Mouse (Mus musculus) c-Kit-positive CD71-positive TER-119-negative erythroid progenitor cells, embryonic 14.5 days (primary cell): ENCODE results near the gene Yaf2.
A peak's percentile ranks its signal among the peaks of the same experiment; 100 is the strongest.

ENCODE experiments used
- DNase-seq: peaks from one replicate; pipeline ENCODE4 v3.0.0-alpha.2; 2013; ENCODE audit warnings: low read depth

Yaf2 gene

GRCm38 (mm10) chr15:93285244-93285643, 51.5 kb downstream of the Yaf2 start:
- no peak for DNase-seq

- peak; percentile 34 for DNase-seq
Measured at GRCm38 (mm10) chr15:93284326-93284725, 52.4 kb downstream of the Yaf2 start.

GRCm38 (mm10) chr15:93283349-93283748, 53.4 kb downstream of the Yaf2 start:
- DNase-seq: peak; percentile 34

GRCm38 (mm10) chr15:93276276-93276675, 60.5 kb downstream of the Yaf2 start:
- DNase-seq: peak; percentile 30

- DNase-seq: no peak
Measured at GRCm38 (mm10) chr15:93275623-93276022, 61.1 kb downstream of the Yaf2 start.

- DNase-seq: peak; percentile 84
Measured at GRCm38 (mm10) chr15:93274679-93275583, 61.8 kb downstream of the Yaf2 start, which contains the start of gene Gxylt1. Gxylt1 (minus strand) TSS chr15:93275179.

GRCm38 (mm10) chr15:93273788-93274678, 62.7 kb downstream of the Yaf2 start:
- DNase-seq: no peak

GRCm38 (mm10) chr15:93272948-93273347, 63.8 kb downstream of the Yaf2 start:
- DNase-seq: no peak

GRCm38 (mm10) chr15:93270289-93270855, 66.4 kb downstream of the Yaf2 start:
- peak; percentile 33 for DNase-seq

GRCm38 (mm10) chr15:93269572-93269971, 67.2 kb downstream of the Yaf2 start:
- DNase-seq: no peak

GRCm38 (mm10) chr15:93268001-93268400, 68.7 kb downstream of the Yaf2 start:
- no peak for DNase-seq

GRCm38 (mm10) chr15:93267479-93267878, 69.3 kb downstream of the Yaf2 start:
- DNase-seq: no peak

- DNase-seq: no peak
Measured at GRCm38 (mm10) chr15:93266361-93266760, 70.4 kb downstream of the Yaf2 start.

- DNase-seq: no peak
Measured at GRCm38 (mm10) chr15:93265728-93266127, 71.0 kb downstream of the Yaf2 start.

- DNase-seq: no peak
Measured at GRCm38 (mm10) chr15:93265231-93265630, 71.5 kb downstream of the Yaf2 start.

GRCm38 (mm10) chr15:93264221-93264620, 72.5 kb downstream of the Yaf2 start:
- DNase-seq: no peak

- DNase-seq: no peak
Measured at GRCm38 (mm10) chr15:93263566-93263965, 73.2 kb downstream of the Yaf2 start.

GRCm38 (mm10) chr15:93262818-93263217, 73.9 kb downstream of the Yaf2 start:
- no peak for DNase-seq

- DNase-seq: no peak
Measured at GRCm38 (mm10) chr15:93262274-93262673, 74.5 kb downstream of the Yaf2 start.

GRCm38 (mm10) chr15:93259933-93260332, 76.8 kb downstream of the Yaf2 start:
- DNase-seq: no peak

- no peak for DNase-seq
Measured at GRCm38 (mm10) chr15:93255295-93255694, 81.4 kb downstream of the Yaf2 start.

- DNase-seq: no peak
Measured at GRCm38 (mm10) chr15:93253172-93253571, 83.6 kb downstream of the Yaf2 start.
